Mouse (Mus musculus): ENCODE measurements at regions not wholly inside any gene's neighbourhood (a gene's known extent, or its start where the extent isn't known, plus 50 kb on each side); places are given as distances from the start of the nearest gene placed in this dataset.

- TF ChIP-seq CTCF (conservative IDR thresholded peaks at IDR 0.05; ENCODE audit: low read length) (peak; percentile 65), NANOG (IDR thresholded peaks at IDR 0.05; ENCODE audit: borderline replicate concordance, low read length) (no peak)
Measured at GRCm38 (mm10) chr6:117080973-117081372, 87.4 kb upstream of the Cxcl12 start.

All from E14TG2a.4 (cell line).